Mouse (Mus musculus) liver, embryonic 13.5 days (tissue): ENCODE data around the gene Asb2. TPM values are rescaled to one million over a fixed set of nuclear protein-coding genes. Genes with fewer than 3 reads are reported as not detected.

Experiments
- ATAC-seq: fragments of 200-750 bp; cut with Nextera tagmentation; 2 replicates; pipeline ENCODE4 v1.8.0; 2017; ENCODE audit warnings: low read depth, mild to moderate bottlenecking, moderate number of reproducible peaks, moderate library complexity
- DNase-seq: peaks from one replicate; pipeline ENCODE4 v3.0.0; 2022
- H3K27ac ChIP-seq: fragments of 300-500 bp; sonication (generic); 2 replicates; pipeline ENCODE4 v1.5.1; 2015; ENCODE audit warnings: moderate library complexity, mild to moderate bottlenecking, inconsistent platforms
- H3K27me3 ChIP-seq: fragments of 300-500 bp; sonication (generic); 2 replicates; pipeline ENCODE4 v1.6.1; 2015; ENCODE audit warnings: mild to moderate bottlenecking, inconsistent platforms
- H3K36me3 ChIP-seq: fragments of 300-500 bp; sonication (generic); 2 replicates; pipeline ENCODE4 v1.6.1; 2015; ENCODE audit warnings: mild to moderate bottlenecking, inconsistent platforms
- H3K4me1 ChIP-seq: fragments of 300-500 bp; sonication (generic); replicated peaks from 2 replicates; pipeline ENCODE4 v1.6.1; 2015; ENCODE audit warnings: inconsistent platforms
- H3K4me2 ChIP-seq: fragments of 300-500 bp; sonication (generic); 2 replicates; pipeline ENCODE4 v1.6.1; 2015; ENCODE audit warnings: inconsistent platforms, mild to moderate bottlenecking, moderate library complexity
- H3K4me3 ChIP-seq: fragments of 300-500 bp; sonication (generic); replicated peaks from 2 replicates; pipeline ENCODE4 v1.5.1; 2015; ENCODE audit warnings: mild to moderate bottlenecking, inconsistent platforms
- H3K9ac ChIP-seq: fragments of 300-500 bp; sonication (generic); 2 replicates; pipeline ENCODE4 v1.6.1; 2015; ENCODE audit warnings: mild to moderate bottlenecking, inconsistent platforms
- H3K9me3 ChIP-seq: fragments of 300-500 bp; sonication (generic); replicated peaks from 2 replicates; pipeline ENCODE4 v1.6.1; 2016; ENCODE audit warnings: inconsistent platforms
- WGBS: fragments of 180-500 bp; shearing (Covaris S2); methylation state at CpG from one replicate; pipeline ENCODE4 v1.1.7; 2015; ENCODE audit not compliant: insufficient replicate concordance; 5-methylcytosine and 5-hydroxymethylcytosine counted together
- polyA plus RNA-seq: library from polyadenylated mRNA; unstranded; fragments of >200 nt; fragmentation: Nextera tagmentation; extraction: Ambion mirVana; gene quantifications from 2 replicates; pipeline ENCODE4 v1.2.1, GENCODE M21; 2015

Asb2 gene
- polyA plus RNA-seq, 1 experiment from 2014 or later: 2.4 TPM

DNA sequence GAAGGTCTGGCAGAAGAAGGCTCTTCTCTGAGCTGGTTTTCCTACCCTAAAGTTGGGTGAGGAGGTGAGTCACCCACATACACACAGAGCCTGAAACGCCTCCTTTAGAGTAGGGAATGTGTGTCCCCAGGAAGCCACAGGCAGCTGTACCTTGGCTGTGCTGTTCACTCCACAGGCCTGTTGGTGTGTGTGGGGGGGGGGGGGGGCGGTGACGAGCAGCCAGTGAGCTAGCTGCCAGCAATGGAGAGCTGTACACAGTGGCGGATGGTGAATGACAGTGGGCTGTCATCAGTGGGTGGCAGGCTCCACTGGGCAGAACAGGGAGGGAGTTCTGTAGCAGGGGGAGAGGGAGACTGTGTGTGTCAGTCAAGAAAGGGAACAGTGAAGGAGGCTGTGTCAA lies 21.0 kb upstream of the Asb2 start:
- DNase-seq: no peak
- H3K27me3 ChIP-seq: peaks cover 3% of the 10 kb centered on the region; the same call in 1 of the 2 replicates
- 63% methylated on average over 4 of the region's 4 CpGs for WGBS
- no peak overlapping the region for H3K4me3 ChIP-seq
- no peaks in the 10 kb centered on the region for H3K36me3 ChIP-seq
- no peak overlapping the region for H3K4me2 ChIP-seq
- H3K9ac ChIP-seq: no peak overlapping the region
- ATAC-seq: no peak
- no peaks in the 10 kb centered on the region for H3K9me3 ChIP-seq
- no peak overlapping the region for H3K27ac ChIP-seq
- H3K4me1 ChIP-seq: peaks cover 27% of the 10 kb centered on the region

GRCm38 (mm10) chr12:103376124-103376523 lies 20.3 kb upstream of the Asb2 start:
- DNase-seq (no peak), ATAC-seq (no peak)
- H3K4me2 ChIP-seq: no peak overlapping the region
- H3K4me1 ChIP-seq: peaks cover 27% of the 10 kb centered on the region
- no peak overlapping the region for H3K27ac ChIP-seq
- no peak overlapping the region for H3K9ac ChIP-seq
- H3K4me3 ChIP-seq: no peak overlapping the region
- no peaks in the 10 kb centered on the region for H3K9me3 ChIP-seq
- no peaks in the 10 kb centered on the region for H3K36me3 ChIP-seq
- H3K27me3 ChIP-seq: peaks cover 6% of the 10 kb centered on the region
- WGBS: 66% methylated on average over 5 of the region's 5 CpGs

- Histone ChIP-seq H3K27ac (peak overlapping the region; percentile 43; the same call in 1 of the 2 replicates), H3K36me3 (no peaks in the 10 kb centered on the region), H3K4me3 (0 out of 2 replicates have a peak overlapping the region, but pooled peaks have one; percentile 14), H3K4me2 (peak overlapping the region; percentile 36), H3K27me3 (peaks cover 15% of the 10 kb centered on the region), H3K9ac (peak overlapping the region; percentile 41; the same call in 1 of the 2 replicates), H3K9me3 (no peaks in the 10 kb centered on the region), H3K4me1 (peaks cover 30% of the 10 kb centered on the region)
- ATAC-seq (peak; percentile 93), DNase-seq (peak; percentile 57)
- WGBS: 20% methylated on average over 8 of the region's 8 CpGs
Measured at GRCm38 (mm10) chr12:103373530-103374236, 17.9 kb upstream of the Asb2 start.

DNA sequence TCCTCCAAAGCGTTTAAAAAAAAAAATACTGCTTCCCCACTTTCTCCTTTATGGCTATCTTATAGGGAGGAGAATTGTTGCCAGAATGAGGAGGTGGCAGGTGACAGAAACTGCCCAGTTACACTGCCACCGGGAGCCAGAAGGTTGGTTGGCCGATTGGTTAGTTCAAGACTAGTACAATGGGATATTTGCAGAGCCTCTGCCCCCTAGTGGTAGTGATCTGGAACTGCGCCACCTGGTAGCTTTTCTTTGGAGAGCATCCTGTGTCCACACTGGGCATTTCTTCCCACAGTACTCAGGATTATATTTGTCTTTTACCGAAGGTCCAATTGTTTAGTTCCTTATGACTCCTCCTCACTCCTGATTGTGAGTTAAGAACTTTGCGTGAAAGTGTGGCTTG lies 15.9 kb upstream of the Asb2 start:
- no peaks in the 10 kb centered on the region for H3K9me3 ChIP-seq
- no peak overlapping the region for H3K9ac ChIP-seq
- peak; percentile 55 for DNase-seq
- H3K27me3 ChIP-seq: peaks cover 15% of the 10 kb centered on the region
- no peak overlapping the region for H3K4me2 ChIP-seq
- no peak overlapping the region for H3K27ac ChIP-seq
- H3K4me3 ChIP-seq: no peak overlapping the region
- no peak for ATAC-seq
- H3K4me1 ChIP-seq: peaks cover 42% of the 10 kb centered on the region
- no peaks in the 10 kb centered on the region for H3K36me3 ChIP-seq
- 12% methylated on average over 6 of the region's 6 CpGs for WGBS

DNA sequence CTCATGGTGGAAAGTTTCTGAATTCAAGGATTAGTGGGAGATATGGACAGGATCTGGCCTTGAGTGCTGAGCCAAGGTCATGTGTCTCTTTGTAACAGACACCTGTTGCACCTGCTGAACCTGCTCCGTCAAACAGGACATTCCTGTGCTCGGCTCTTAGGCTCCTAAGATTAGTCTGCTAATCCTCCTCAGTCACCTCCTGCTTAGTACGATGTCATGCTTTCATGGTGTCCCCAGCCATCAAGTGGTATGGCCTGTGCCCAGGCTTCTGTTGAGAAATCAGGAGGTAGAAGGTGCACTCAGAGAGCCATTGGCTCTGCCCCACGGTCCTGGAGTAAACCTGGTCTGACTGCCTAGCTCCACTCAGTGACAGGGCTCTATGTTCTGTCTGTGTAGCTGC lies 15.1 kb upstream of the Asb2 start:
- WGBS: 70% methylated on average over 4 of the region's 4 CpGs
- H3K27me3 ChIP-seq: peaks cover 15% of the 10 kb centered on the region

GRCm38 (mm10) chr12:103368777-103369176 lies 13.0 kb upstream of the Asb2 start:
- Histone ChIP-seq H3K36me3 (no peaks in the 10 kb centered on the region), H3K4me3 (no peak overlapping the region), H3K27ac (no peak overlapping the region), H3K4me1 (peaks cover 29% of the 10 kb centered on the region), H3K4me2 (peak overlapping the region; percentile 62), H3K9ac (0 out of 2 replicates have a peak overlapping the region, but pooled peaks have one; percentile 41), H3K27me3 (peaks cover 12% of the 10 kb centered on the region), H3K9me3 (no peaks in the 10 kb centered on the region)
- 46% methylated on average over 2 of the region's 2 CpGs for WGBS
- ATAC-seq: no peak
- no peak for DNase-seq

More for the DNA sequence above, 15.1 kb upstream of the Asb2 start:
- no peaks in the 10 kb centered on the region for H3K9me3 ChIP-seq
- DNase-seq (no peak), ATAC-seq (no peak)
- no peak overlapping the region for H3K27ac ChIP-seq
- H3K4me1 ChIP-seq: peaks cover 40% of the 10 kb centered on the region
- H3K4me3 ChIP-seq: no peak overlapping the region
- H3K36me3 ChIP-seq: no peaks in the 10 kb centered on the region
- H3K4me2 ChIP-seq: no peak overlapping the region
- H3K9ac ChIP-seq: no peak overlapping the region

DNA sequence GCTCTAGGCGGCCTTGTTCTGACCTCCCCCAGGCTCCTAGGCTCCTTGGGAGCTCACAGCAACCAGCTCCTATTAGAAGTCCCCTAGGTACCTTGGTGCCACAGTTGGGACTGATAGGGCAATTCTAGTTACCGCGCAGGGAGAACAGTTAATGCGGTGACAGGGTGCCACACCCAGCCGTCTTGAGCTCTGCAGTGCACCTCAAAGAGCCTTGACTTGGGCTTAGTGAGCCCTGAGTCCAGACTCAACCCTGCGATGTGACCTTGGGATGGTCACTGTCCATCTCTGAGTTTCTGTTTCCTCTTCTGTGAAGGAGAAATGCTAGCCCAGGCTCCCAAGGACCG lies 12.5 kb upstream of the Asb2 start:
- Histone ChIP-seq H3K9ac (peak overlapping the region; percentile 41; the same call in 1 of the 2 replicates), H3K4me1 (peaks cover 25% of the 10 kb centered on the region), H3K27ac (no peak overlapping the region), H3K36me3 (no peaks in the 10 kb centered on the region), H3K4me2 (peak overlapping the region; percentile 62), H3K27me3 (peaks cover 12% of the 10 kb centered on the region), H3K4me3 (peak overlapping the region; percentile 30), H3K9me3 (no peaks in the 10 kb centered on the region)
- peak; percentile 72 for ATAC-seq
- WGBS: 34% methylated on average over 7 of the region's 7 CpGs
- no peak for DNase-seq

DNA sequence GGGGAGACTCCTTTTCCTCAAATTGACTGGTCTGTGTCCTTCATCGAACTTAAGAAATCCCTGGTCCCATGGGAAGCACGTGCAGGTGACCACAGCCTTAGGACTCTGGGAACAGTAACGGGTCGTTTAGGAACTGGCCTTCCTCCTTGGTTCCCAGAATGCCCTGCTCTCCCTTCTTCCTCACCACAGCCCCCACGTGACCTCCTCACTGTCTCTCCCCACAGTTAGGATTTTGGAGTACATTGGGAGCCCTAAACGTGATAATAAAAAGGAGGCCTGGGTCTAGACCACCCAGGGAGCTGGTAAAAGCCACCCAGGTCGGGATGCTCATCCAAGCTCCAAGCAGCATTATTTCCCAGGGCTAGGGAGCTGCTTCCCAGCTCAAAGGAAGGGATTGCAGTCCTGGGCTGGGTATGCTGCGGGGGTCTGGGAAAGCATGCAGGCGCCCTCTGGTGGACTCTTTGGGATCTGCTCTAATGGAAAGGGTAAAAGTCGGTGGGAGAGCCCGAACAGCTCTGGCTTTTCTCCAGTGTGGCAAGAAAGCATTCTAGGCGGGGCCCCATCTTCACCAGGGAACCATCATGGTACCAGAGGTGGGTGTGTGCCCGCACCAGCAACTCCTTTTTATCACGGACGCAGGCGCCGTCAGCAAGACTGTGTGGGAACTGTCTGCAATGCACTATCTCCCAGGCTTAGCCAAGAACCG lies 12.0 kb upstream of the Asb2 start:
- H3K9ac ChIP-seq: peak overlapping the region; percentile 41; the same call in 1 of the 2 replicates
- no peaks in the 10 kb centered on the region for H3K36me3 ChIP-seq
- no peak overlapping the region for H3K27ac ChIP-seq
- DNase-seq (peak; percentile 51), ATAC-seq (peak; percentile 76)
- H3K4me2 ChIP-seq: peak overlapping the region; percentile 62
- WGBS: 13% methylated on average over 18 of the region's 18 CpGs
- H3K27me3 ChIP-seq: peaks cover 12% of the 10 kb centered on the region
- H3K4me3 ChIP-seq: peak overlapping the region; percentile 30
- H3K4me1 ChIP-seq: peaks cover 19% of the 10 kb centered on the region
- H3K9me3 ChIP-seq: no peaks in the 10 kb centered on the region

DNA sequence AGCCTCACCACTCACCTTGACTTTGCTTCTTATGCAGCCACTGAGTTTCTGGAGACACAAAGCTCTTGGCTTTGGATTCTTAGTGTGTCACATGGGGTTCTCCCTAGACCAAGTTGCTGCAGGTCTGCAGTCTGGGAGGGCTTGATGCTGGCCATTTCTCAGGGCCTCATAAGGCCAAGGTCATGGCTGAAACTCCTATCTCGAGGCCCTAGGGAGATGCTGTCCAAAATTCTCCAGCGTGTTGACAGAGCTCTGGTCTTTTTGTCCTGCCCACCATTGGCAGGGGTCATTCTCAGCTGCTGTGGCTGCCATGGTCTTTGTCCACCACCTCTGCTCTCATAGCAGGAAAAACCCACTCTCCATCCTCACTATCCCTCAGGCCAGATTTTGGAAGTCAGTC lies 11.4 kb upstream of the Asb2 start:
- H3K9ac ChIP-seq: no peak overlapping the region
- no peak overlapping the region for H3K27ac ChIP-seq
- no peak overlapping the region for H3K4me2 ChIP-seq
- no peak for ATAC-seq
- no peaks in the 10 kb centered on the region for H3K36me3 ChIP-seq
- WGBS: 54% methylated on average over 2 of the region's 2 CpGs
- peaks cover 12% of the 10 kb centered on the region for H3K27me3 ChIP-seq
- no peak overlapping the region for H3K4me3 ChIP-seq
- no peaks in the 10 kb centered on the region for H3K9me3 ChIP-seq
- DNase-seq: no peak
- H3K4me1 ChIP-seq: peaks cover 18% of the 10 kb centered on the region

- H3K27ac ChIP-seq: no peak overlapping the region
- no peaks in the 10 kb centered on the region for H3K4me1 ChIP-seq
- no peaks in the 10 kb centered on the region for H3K27me3 ChIP-seq
- ATAC-seq: no peak
- no peak overlapping the region for H3K4me2 ChIP-seq
- no peak overlapping the region for H3K9ac ChIP-seq
- H3K36me3 ChIP-seq: no peaks in the 10 kb centered on the region
- WGBS: 50% methylated on average over 3 of the region's 3 CpGs
- H3K9me3 ChIP-seq: no peaks in the 10 kb centered on the region
- H3K4me3 ChIP-seq: no peak overlapping the region
- DNase-seq: no peak
Measured at GRCm38 (mm10) chr12:103362336-103362735, 6.5 kb upstream of the Asb2 start.

DNA sequence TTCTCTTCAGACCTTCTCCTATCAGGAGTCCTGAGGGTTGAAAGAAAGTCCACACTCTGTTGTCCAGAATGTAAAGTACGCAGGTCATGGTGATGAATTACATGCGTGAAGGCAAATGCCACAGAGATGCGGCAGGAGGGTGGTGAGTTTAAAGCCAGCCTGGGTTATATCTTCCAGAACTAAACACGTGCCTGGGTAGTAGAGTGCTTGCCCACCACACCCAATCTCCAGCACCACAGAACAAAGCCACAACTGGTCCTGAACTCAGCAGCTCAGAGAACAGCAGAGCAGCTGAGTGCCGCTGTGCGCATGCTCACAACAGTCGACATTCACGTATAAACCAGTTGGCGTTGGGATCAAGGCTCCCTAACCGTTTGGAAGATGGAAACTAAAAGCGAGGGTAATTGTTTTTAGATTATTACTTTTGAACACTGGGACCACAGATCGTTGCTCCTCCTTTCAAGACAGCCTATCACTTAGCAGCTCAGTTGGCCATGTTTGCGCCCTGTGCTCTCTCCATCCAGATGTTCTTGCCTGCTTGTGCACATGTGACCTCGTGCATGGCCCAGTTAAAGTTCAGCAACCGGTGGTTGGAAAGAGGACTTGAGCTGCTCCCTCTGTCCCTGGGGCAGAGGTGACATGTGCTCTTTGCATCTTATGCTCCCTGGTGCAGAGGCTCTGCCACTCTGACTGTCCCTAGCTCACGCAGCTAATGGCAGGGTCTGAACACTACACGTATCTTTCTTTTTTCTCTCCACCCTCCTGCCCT lies 5.9 kb upstream of the Asb2 start:
- H3K36me3 ChIP-seq: no peaks in the 10 kb centered on the region
- H3K27me3 ChIP-seq: no peaks in the 10 kb centered on the region
- H3K4me3 ChIP-seq: no peak overlapping the region
- no peaks in the 10 kb centered on the region for H3K9me3 ChIP-seq
- WGBS: 75% methylated on average over 17 of the region's 17 CpGs
- H3K27ac ChIP-seq: no peak overlapping the region
- H3K9ac ChIP-seq: no peak overlapping the region
- no peak for ATAC-seq
- no peak overlapping the region for H3K4me2 ChIP-seq
- H3K4me1 ChIP-seq: no peaks in the 10 kb centered on the region
- DNase-seq: no peak
